Mouse (Mus musculus): ENCODE data around the gene Cutc.
A peak's percentile ranks its signal among the peaks of the same experiment; 100 is the strongest.

Cutc gene

DNA sequence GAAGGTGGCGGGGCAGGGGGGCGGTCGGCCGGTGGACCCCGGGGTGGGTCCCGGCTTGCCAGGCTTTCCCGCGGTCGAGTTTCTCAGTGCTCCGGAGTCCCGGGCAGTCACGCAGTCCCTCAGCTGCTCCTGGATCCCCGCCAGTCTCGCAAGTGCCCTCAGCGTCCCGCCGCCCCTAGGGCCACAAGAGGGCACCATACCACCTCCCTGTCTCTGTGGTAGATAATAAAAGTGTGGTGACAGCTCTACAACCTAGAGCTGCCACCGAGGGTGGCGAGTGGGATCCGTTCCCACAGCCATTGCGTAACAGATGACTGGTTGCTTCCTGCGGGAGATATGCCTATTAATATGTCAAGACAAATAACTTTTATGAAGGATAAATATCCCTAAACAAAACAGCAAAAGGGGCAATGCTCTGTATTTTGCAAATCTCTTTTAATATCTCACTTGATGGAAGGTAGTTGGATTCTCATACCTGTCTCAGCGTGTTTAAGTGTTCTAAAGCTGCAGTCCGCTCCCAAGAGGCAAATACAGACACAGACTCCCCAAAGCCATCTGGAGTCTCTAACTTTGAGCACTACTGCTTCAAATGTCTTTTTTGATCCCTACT lies 535 bp downstream of the Cutc start:
- peak; percentile 82 to 85 for DNase-seq (ENCODE audit: low spot score in 2 of 2)

DNA sequence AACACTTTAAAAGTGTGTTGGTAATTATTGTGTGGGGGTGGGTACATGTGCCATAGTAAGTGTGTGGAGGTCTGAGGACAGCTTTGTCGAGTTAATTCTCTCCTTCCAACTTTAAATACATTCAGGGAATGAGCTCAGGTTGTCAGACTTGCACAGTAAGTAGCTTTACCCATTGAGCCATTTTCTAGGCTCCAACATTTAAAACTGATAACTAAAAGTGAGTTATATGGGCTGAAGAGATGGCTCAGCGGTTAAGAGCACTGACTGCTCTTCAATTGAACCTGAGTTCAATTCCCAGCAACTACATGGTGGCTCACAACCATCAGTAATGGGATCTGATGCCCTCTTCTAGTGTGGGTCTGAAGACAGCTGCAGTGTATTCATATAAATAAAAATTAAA lies 1.4 kb downstream of the Cutc start:
- DNase-seq (ENCODE audit: low spot score in 2 of 2) = no peak

DNA sequence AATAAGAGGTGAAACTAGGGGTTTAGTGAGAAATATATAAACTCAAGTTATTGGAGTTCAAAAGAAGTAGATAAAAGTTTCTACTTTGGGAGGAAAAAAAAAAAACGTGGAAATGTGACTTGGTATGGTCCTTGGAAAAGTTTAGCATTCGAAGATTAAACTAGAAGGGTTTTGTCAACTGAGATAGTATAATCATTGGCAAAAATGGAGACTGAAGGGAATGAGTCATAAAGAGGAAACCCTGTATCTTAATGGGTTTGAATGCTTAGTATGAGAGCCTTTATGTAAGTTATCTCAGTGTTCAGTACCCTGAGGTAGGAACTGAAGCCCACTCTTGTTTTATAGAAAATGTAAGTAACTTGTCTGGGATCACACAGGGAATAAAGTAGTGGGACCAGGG lies 2.1 kb downstream of the Cutc start:
- no peak for DNase-seq (ENCODE audit: low spot score in 2 of 2)

DNA sequence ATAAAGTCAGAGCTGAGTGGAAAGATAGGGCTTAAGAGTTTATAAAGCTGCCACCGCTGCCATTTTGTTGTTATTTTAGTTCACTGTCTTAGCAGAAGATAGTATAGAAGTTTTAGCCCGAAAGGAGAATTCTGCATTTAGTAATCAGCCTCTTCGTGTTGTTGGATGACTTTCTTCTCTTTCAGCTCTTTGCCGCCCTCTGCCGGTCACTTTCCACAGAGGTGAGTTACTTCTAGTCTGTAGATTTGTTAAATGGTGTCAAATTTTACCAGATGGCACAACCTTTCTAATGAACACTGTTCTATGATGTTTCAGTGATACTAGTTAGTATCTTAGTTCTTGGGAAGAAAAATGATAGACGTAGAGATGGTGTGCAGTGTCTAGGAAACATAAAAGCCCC lies 7.7 kb downstream of the Cutc start:
- DNase-seq (ENCODE audit: low spot score in 2 of 2) = peak in 1 of 2 experiments; percentile 34

DNA sequence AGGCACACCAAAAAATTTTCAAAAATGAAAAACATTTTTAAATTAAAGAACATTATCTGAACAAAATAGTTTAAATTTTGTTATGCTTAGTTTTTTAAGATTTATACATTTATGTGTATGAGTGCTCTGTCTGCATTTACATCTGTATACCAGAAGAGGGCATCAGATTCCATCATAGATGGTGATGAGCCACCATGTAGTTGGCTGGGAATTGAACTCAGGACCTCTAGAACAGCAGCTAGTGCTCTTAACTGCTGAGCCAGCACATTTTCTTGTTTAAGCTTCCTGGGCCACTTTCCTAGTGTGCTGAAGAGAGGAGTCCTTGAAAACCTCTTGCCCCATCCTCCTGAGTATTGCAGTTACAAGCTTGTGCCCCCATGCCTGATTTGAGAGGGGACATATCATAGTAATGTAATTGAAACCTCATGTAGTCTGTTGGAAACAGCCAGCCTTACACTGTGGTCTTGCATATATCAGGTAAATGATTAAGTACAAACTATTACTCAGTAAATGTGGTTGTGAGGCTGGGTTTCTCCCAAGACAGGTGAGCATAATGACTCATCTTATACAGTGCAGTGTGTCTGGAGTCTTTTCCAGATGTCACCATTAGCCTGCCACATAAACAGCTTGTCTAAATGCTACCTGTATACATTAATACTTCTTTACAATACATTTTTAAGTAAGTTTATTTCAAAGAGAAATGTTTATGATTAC lies 8.9 kb downstream of the Cutc start:
- no peak for DNase-seq (ENCODE audit: low spot score in 2 of 2)

DNA sequence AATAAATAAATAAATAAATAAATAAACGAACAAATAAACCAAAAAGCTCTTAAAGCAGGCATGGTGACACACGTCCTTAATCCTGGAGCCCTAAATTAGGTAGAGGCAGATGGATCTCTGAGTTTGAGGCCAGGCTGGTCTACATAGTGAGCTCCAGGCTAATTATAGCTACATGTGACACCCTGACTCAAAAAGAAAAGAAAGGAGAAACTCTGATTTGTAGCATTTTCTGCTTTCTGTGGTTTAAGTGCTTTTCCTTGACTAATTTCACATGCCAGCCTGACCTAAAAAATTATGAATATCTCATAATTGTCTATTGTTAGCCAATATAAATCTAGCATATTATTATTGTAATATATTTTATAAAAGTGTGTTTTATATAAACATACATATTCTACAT lies 9.6 kb downstream of the Cutc start:
- DNase-seq (ENCODE audit: low spot score in 2 of 2) = no peak

DNA sequence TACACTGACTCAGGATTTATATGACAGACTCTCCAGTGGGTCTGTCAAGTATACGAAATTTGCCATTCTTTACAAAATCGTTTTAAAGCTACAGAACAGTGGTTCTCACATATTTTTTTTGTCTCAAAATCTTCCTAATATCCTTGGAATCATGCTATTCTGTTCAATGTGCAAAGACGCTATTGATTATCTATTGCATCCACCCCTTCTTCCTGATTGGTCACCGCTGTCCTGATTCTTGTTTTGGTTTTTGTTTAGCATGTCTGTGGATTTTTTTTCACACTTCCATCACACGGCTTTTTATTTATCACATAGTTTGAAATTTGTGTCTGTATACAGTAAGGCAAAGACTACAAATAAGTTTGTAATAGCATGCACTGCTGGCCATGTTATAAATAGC lies 13.7 kb downstream of the Cutc start:
- DNase-seq (ENCODE audit: low spot score in 2 of 2) = no peak

DNA sequence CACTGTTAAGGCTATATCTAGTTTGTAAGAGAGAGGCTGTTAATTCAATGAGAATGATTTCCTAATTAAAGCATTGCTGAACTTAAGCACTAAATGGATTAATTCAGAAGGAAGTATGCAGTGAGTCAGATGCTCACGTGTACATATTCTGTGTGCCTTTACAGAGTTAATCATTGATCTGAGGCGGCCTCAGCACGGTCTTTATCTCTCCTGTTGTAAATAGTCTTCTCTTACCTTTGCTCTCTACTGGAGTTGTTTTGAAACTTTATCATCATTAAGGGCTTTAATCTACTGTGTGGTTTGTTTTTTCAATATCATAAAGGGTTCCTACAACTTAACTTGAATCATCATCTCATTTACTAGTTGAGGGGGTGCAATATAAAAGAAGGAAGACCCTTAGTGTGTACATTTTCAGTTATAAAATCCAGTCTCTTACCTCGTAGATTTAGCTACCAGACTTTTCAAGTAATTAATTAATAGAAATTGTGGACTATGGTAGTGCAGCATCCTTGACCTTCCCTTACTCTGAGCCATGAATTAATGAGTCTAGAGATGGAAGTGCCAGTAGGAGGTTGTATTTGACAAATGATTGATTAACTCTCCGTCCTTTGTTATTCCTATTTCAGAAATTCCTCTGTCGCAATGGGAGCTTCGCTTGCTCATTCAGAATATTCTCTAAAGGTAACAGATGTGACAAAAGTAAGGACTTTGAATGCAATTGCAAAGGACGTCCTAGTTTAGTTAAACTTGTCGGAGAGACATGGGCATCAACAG lies 14.9 kb downstream of the Cutc start:
- DNase-seq (ENCODE audit: low spot score in 2 of 2) = no peak

DNA sequence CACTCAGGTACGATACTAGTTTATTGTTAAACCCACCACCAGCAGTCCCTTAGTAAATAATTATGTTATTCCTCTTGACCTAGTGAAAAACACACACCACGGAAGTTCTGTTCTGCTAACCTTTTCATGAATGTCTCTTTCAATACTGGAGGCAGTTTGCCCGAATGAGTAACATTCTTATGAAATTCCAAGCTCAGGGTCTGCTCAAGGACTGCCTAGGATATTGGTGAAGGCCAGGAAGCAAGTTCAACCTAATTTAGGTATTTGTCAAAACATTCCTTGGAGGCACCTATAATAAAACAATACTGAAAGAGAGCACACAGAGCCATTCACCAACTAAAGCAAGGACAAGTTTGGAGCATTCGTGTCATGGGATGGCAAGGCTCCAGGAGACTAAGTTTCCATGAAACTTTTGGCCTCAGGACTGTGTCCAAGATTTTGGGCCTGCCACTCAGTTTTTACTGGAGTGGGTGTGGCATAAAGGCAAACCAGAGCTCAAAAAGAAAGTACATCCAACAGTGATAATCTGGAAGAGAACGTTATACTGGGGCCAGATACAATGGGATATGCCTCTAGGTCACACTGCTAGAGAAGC lies 16.7 kb downstream of the Cutc start:
- DNase-seq (ENCODE audit: low spot score in 2 of 2) = no peak

DNA sequence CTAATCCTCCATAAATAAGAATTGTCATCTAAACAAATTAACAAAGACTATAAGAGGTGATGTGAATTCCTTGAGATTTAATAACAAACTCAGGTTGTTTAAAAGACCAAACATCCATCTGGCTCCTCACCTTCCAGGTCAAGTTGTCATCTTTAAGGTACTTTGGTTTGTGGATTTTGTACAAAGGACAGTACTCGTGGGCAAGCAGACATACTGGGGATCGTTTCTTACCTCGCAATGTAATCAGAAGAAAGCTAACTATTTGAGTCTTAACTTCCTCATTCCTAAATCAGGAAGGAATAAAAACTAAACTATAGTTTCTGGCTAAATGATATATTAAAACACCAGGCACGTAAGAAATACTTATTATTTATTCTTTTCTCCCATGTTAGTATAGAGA lies 17.8 kb downstream of the Cutc start:
- DNase-seq (ENCODE audit: low spot score in 2 of 2) = no peak

DNA sequence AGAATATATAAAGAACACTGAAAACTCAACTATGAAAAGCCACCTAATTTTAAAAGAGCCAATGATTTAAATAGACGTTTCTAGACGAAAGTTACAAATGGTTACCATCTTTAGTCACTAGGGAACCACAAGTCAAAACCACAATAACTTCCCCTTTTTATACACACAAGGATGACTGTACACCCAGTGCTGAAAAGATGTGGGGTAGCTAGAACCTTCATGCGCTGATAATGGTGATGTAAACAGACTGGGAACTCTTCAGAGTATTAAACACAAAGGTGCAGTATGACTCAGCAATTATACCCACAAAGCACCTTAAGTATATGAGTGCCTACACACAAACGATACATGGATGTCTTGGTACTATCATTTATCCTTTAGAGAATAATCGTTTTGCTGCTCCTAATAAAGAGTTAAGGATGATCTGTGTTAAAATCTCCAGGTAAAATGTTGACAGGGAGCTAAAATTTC lies 18.7 kb downstream of the Cutc start:
- DNase-seq (ENCODE audit: low spot score in 2 of 2) = no peak

DNA sequence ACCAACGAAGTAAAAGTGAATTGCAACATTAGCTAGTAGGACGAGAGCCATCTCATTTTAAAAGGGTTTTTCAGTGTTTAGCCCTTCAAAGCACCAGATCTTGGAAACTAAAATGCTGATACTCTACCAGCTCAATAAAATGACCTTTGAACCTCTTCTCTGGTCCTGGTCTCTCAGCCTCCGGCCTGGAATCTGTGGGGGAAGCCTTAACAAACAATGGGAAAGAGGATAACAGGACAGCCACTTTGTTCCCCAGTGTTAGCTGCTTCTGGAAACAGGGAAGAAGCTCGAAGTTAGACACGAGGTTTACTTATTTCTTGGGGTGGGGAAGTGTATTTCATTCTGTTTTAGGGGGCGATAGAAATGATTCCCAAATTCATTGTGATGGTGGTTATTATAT lies 19.5 kb downstream of the Cutc start:
- no peak for DNase-seq (ENCODE audit: low spot score in 2 of 2)

DNA sequence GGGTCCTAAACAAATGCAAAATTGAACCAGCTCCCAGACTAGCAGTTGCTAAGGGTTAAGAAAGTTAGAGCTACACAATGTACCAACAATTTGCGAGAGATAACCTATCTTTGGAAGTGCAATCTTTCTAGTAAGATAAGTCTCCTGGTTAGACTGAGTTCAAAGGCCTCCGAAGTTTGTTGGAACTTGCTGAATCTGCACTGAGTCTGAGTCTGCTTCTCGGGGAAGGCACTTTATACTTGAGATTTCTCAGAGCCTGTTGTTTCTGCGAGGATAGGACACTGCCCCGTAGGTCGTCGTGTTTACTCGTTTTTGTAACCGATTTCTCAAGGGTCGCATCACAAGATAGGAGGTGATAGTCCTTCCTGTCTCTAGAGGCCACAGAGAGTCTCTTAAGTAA lies 22.6 kb downstream of the Cutc start:
- no peak for DNase-seq (ENCODE audit: low spot score in 2 of 2)

DNA sequence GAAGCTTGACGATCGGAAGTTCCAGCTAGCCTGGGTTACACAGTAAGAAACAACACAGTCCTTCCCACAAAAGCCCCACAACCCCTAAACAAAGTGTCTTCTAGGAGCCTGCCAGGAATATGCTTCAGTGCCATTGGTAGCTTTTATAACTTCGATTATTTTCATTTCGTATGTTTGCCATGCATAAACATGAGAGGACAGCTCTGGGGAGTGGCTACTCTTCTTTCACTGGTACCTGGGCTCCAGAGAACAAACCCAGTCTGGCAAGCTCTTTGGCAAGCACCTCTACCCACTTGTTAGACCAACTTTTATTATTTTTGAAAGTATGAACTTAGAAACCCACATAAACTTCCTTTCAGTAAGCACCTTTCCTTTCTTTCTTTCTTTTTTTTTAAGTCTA lies 23.8 kb downstream of the Cutc start:
- no peak for DNase-seq (ENCODE audit: low spot score in 2 of 2)

DNA sequence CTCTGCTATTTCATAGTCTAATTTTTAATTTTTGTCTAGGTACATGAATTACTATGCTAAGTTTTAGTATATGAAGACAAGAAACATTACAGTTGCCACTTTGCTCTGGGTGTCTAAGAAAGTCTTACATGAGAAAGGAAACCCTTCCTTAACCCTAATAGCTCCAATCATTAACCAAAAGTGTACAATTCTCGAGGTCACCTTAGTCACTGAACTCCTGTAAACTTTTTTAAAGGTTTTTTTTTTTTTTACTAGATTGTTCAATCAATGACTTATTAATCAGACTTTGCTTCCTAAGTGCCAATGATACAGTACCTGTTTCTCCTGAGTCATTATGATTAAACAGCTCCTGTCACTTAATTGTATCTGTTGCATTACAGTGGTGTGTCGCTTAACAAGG lies 24.5 kb downstream of the Cutc start:
- DNase-seq (ENCODE audit: low spot score in 2 of 2) = no peak

DNA sequence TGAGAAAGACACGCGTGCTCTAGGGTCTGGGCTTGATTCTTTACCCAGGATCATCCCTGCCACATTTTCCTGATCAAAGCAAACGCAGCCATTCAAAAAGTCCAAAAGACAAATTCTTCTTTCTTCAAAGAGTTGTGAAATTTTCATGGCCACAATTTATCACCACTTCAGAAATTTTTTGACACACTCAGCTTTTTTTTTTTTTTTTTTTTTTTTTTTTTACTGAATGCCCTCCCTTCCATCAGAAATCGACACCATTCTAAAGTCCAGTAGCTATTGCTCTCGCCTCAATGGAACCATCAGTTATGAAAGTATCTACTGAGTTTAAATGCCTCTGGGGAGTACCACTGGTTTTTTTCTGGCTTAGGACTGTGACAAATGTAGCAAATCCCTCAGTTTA lies 27.6 kb downstream of the Cutc start:
- no peak for DNase-seq (ENCODE audit: low spot score in 2 of 2)

DNA sequence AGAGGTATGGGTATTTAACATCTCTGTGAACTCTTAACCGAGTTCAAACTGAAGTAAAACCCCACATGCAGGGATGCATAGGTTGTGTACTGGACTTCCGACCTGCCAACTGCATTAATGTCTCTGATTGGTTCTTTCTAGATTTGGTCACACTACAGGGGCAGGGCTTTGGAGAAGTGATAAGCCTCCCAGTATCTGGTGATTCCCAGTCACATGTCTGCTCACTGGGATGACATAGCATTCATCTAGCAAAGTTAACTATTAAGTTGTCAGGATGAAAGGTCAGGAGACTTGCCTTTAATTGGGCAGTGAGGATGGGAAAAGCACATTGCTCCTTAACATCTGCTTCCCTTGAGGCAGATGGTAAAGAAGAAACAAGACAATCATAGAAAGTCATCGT lies 29.2 kb downstream of the Cutc start, which contains the start of gene Abcc2:
Gene Abcc2, plus strand, starts transcription at position 213 of the 400 bp plus-strand sequence.
- no peak for DNase-seq (ENCODE audit: low spot score in 2 of 2)

DNA sequence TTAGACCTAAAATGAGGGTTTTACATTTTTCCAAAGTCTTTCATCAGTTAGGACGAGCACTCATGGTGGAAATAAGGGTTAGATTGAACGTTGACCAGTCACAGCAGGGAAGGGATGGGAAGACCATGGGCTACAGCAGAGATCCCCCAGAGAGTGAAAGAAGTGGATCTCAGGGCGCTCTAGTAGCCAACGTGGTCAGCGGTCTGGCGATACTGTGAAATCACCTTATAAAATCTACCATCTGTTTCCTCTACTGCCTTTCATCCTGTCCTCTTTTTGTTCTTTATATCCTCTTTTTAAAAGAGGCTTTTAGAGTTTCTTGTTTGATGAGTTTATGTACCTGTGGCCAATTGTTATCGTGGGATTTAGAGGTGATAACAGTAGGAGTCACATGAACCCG lies 32.0 kb downstream of the Cutc start:
- no peak for DNase-seq (ENCODE audit: low spot score in 2 of 2)

DNA sequence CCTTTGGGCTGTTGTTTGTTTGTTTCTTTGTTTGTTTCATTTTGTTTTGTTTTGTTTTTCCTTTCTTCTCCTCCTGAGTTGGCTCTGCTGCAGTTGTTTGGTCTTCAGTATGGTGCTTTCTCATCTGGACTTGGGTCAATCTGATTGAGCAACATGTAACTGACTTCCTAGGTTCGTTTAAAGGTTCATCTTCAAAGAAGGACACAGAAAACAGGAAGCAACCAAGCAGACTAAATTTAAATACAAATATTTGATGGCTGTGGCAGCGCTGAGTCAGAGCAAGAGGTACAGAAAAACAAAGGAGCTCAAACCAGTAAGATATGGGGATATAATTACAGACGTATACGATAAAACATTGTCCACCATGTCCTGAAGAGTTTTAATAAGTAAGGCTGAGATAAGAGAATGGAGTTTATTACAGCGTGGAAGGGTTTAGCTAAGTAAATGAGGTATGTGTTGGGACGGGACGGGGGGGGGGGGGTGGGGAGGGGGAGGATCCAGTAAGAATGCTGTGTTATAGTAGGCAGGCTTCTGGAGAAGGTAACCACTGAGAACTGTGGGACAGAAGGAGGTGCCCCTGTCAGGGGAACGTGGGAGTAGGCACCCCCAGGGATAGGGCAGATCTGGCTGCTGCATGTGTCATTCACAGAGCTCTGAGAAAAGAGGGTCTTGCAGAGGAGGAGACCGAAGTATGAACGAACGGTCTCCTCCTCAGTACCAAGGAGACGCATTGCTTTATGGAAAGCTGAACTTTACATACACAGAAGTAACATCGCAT lies 33.6 kb downstream of the Cutc start:
- no peak for DNase-seq (ENCODE audit: low spot score in 2 of 2)

DNA sequence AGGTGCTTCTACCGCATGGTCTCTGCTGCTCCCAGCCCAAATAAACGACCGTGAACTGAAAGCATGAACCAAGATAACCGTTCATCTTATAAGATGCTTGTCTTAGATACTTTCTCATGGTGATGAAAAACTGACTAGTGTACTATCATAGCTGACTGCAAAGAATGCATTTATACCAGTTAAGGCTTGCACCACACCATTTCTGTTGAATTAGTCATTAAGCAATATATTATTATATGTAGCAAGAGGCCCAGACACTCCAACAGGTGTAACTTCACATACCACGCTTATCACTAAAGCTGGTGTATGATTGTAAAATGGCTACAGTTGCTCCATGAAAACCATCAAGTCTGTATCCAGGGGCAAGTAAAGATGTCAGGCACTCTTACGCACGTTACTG lies 37.0 kb downstream of the Cutc start:
- no peak for DNase-seq (ENCODE audit: low spot score in 2 of 2)

DNA sequence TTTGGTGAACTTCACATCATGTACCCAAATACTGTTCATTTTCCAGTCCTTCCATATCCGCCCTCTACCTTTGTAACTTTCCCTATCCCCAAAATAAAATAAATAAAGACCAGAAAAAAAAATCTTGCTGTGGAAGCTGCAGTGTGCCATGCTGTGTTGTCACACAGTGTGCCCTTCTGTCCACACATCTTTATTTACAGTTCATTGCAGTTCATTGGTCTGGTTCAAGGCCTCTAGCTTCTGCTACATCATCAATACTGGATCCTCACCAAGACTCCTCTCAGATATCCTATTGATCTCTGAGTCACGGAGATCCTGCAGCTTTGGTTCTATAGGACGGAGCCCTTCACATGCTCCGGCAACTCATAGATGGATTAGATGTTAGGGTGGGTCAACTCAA lies 39.7 kb downstream of the Cutc start:
- DNase-seq (ENCODE audit: low spot score in 2 of 2) = no peak

DNA sequence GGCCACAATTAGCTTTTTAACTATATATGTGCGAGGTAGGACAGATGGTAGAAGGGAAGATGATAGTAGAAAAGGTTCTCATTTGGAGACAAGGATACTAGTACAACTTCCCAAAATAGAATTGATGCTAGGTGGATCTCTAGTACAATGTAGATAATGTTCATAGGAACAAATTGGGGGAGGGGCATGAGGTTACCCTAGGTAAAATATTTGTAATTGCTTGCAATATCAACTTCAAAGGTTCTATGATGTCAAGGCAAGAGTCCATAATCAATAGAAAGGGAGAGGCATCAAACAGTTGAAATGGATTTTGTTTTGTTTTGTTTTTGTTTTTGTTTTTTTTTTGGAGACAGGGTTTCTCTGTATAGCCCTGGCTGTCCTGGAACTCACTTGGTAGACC lies 41.2 kb downstream of the Cutc start:
- no peak for DNase-seq (ENCODE audit: low spot score in 2 of 2)

All from frontal cortex, postnatal 10 days (tissue).